Mouse (Mus musculus): ENCODE measurements around the gene Gnb1l.
A peak's percentile ranks its signal among the peaks of the same experiment; 100 is the strongest.
"Not testable (repeated sequence)": the region's sequence is repeated elsewhere in the genome, so short reads cannot be mapped to it uniquely, and the experiment has no call there.

Gnb1l gene

GRCm38 (mm10) chr16:18484386-18484785 is 14.1 kb upstream of the Gnb1l start:
- DNase-seq = no peak

DNA sequence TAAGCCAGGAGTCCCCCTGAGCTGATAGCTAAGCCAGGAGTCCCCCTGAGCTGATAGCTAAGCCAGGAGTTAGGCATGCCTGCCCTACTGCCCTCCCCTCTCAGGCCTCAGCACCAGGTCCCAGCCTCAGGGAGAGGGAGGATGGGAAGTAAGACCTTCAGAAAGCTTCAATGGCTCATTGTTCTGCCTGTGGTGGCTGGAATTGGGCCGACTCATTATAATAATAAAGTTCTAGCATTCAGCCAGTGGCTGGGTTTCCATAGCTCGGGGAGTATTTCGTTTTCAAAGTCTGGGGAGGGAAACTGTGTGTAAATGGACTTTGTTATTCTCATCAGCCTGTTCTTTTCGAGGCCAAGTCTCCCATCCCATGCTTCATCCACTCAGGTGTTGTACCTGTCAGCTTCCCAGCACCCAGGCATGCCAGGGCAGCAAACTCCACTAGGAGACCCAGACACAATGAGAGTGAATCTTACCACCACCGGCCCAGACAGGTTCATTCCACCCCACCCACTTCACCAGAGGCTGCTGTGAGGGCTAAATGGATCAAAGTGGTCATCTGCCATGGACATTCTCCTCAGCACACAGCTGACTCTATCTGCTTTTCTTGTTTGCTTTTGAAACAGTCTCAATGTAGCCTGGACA is 13.6 kb upstream of the Gnb1l start:
- DNase-seq = no peak

GRCm38 (mm10) chr16:18486126-18486525 is 12.4 kb upstream of the Gnb1l start:
- DNase-seq = no peak

DNA sequence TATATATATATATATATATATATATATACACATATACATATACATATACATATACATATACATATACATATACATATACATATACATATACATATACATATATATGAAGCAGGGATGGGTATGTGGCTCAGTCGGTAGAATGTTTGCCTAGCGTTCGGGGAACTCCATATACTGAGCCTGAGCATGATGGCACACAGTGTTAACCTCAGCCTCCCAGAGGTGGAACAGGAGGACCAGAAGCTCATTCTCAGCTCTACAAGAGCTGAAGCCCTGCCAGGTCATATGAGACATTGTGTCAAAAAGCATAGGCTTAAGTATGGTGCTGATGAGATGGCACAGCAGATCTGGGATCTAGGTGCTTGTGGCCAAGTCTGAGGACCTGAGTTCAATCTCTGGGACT is 8.2 kb upstream of the Gnb1l start:
- no peak for DNase-seq

DNA sequence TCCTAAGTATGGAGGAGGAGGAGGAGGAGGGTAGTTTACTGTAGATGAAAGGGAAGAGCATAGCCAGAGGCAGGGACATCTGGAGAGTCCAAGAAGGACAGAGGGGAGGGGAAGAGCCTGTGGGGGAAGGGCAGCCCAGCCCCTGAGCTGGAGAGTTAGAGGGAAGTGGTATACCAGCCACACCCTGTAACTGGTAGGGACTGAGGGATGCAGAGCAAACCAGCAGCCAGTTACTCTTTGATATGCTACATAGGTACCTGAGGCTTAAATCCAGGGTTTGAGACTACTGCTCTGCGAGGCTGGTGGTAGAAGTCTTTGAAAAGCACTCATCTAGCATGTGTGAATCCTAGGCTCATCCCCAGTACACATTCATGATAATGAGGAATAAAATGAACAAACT is 7.6 kb upstream of the Gnb1l start:
- no peak for DNase-seq

DNA sequence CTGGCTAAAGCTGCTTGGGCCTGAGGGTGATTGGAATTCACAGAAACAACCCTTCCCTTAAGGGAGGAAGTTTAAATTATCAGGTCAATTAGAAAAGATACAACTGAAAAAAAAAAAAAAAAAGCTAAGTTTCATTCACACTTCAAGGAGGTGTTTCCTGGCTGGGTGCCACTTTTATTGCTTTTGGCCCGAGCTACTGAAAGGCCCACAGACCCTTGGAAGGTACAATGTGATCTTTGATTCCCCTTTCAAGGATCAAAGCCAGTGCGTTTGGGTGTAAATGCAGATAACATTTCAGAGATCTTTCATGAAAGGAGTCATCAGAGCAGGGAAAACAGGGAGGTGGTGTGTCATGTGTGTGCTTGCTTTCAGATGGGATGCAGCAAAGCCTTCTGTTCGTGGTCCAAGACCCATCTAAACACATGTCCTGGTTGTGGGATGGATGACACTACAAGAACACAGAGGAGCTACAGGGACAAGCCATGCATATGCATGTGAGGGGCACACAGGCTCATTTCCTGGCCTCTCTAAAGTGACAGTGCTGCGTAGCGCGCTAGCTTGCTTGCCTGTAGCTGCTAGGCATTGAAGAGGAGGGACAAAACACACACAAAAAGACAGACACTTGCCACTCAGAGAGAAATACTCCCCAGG is 523 bp upstream of the Gnb1l start:
- DNase-seq = peak; percentile 33 to 35

DNA sequence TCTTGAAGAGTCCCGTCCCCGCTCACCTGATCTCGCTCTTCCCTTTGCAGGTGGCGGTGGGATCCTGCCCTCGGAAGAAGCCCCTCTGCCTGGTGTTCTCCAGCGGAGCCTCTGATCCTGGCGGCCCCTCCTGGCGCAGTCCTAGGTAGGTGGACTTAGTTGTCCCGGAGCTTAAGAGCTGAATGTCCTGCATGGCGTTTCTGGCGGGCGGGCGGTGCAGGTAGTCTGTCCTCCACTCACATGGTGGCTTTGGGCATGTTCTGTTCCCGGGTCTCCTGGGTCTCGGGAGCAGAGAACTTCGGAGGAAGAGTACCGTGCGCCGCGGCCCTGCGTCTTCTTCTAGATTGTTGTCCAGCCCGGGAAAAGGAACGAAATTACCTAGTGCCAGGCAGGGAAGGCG is 483 bp downstream of the Gnb1l start:
- peak in 1 of 2 experiments; percentile 41 for DNase-seq

DNA sequence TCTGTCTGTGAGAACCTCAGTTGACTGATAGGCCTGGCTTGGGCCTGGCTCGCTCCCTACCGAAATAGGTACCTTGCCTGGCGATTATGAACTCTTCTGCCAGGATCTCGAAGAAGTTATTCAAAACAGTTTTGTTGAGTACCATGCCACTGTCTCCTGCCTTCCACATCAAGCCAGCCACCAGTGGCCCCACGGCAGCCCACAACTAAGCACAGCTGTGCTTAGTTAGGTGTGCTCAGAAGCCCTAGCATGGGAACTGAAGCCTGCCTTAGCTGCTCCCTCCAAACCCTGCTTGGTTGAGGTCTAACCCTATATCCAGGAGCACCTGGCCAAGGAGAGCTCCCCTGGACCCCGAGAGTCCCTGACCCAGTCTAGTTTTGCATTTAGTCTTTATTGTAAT is 3.0 kb downstream of the Gnb1l start:
- DNase-seq = no peak

- no peak for DNase-seq
Observed at GRCm38 (mm10) chr16:18503566-18504342, 5.2 kb downstream of the Gnb1l start.

DNA sequence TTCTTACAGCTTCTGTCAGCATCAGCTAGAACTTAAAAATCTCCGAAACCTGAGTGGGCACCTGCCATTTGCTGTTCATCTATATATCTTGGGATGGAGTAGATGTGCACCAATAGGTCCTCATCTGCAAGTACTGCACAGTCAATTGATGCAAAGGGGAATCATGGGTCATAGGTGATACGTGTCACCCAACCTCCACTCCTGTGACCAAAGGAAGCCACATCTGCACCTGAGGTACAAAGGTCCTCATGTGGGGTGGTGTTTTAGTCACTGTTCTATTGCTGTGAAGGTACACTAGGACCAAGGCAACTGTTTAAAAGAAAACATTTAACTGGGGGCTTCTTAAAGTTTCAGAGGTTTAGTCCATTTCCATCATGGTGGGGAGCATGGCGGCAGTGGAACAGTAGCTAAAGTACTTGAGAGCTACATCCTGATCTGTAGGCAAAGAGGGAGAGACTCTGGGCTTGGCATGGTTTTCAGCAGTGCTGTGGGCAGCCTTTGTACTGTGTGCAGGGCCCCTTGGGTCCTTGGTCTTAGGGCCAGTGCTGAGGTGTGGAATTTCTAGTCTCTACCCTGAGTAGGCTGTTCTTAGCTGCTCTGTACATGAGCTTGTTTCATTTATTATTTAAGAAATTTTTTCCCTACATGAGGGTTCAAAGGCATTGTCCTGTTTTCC is 8.1 kb downstream of the Gnb1l start:
- no peak for DNase-seq

DNA sequence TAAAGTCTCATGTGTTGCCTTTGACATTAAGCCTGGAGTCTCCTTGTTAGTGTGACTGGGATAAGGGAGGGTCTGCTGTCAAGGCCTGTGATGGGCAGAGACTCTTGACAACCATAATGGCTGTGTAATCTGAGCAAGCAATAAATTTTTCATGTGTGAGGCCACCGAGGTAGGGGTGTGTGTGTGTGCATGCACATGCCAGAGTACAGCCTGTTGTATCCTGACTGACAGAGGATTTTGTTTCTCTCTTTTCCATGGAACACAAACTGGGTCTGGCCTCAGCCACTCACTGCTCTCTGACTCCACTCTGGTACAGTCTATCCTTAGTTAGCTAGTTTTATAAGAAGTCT is 8.7 kb downstream of the Gnb1l start:
- DNase-seq = no peak

DNA sequence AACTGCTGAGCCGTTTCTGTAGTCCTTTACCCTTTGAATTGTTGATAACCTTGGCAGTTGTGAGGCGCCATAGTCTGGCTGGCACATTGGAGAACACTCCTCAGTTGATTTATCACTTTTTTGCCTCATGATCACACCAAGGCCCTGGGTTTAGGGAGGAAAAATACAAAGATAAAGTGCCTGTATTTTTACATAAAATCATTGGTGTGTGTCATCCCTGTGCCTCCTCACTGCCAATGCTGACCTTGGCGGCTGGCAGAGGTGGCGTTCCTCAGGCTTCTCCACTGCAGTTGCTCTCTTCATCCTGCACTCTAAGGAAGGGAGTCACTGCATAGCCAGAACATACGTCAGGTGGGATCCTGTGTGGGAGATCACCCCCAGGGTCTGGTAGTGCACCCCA is 13.2 kb downstream of the Gnb1l start:
- DNase-seq = no peak

- no peak for DNase-seq
Observed at GRCm38 (mm10) chr16:18513508-18513907, 15.0 kb downstream of the Gnb1l start.

GRCm38 (mm10) chr16:18518091-18518490 is 19.6 kb downstream of the Gnb1l start:
- DNase-seq = peak in 1 of 2 experiments; percentile 14

- DNase-seq = no peak
Observed at GRCm38 (mm10) chr16:18523563-18524245, 25.2 kb downstream of the Gnb1l start.

DNA sequence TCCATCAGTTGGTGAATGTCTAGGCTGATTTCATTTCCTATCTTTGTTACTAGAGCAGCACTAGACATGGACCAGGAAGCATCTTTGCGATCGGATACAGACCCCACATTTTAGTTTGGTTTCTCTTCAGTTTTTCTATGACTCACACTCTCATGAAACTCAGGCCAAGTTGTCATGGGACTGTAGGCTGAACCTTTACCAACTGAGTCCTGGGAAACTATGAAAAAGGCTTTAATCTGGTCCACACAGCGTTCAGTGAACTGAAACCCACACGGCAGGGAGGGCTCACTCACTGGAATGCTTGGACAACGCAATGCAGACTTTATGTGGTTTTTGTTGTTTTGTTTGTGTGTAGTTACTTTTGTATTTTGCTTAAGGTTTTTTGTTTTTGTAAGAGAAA is 30.1 kb downstream of the Gnb1l start:
- no peak for DNase-seq

DNA sequence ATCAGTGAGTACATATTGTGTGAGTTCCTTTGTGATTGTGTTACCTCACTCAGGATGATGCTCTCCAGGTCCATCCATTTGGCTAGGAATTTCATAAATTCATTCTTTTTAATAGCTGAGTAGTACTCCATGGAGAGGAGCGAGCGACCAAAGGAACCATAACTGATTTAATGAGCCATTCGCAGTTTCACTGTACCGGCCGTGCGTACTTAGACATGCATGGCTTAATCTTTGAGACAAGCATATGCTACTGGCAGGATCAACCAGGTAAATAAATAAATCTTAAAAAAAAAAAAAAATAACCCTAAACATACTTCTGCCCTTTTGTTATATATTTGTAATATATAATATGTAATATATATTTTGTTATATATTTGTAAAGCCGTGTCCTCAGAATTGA is 34.5 kb downstream of the Gnb1l start:
- DNase-seq = not testable (repeated sequence)

GRCm38 (mm10) chr16:18537407-18537990 is 39.0 kb downstream of the Gnb1l start:
- DNase-seq = no peak

- no peak for DNase-seq
Observed at GRCm38 (mm10) chr16:18539281-18539680, 40.8 kb downstream of the Gnb1l start.

- no peak for DNase-seq
Observed at GRCm38 (mm10) chr16:18543151-18543829, 44.8 kb downstream of the Gnb1l start.

GRCm38 (mm10) chr16:18547891-18548290 is 49.4 kb downstream of the Gnb1l start:
- DNase-seq = no peak

DNA sequence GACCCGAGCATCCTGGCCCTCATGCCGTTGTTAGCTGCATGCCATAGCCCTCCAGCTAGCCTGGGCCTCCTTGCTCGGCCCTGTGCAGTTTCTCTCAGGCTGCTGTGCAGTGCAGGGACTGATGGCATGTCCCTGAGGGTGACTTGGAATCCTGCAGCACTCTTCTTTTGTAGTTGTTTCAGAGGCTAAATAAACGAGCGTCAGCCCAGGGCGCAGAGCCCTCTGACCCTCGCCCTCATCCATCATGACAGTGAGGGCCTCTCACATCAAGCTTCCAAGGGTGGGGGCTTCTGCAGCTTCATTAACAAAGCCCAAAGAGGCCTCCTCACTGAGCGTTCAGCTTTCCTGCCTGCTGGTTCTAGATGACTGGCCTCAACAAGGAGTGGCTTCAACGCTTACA is 53.1 kb downstream of the Gnb1l start:
- DNase-seq = no peak
